Mouse (Mus musculus) inflammation-experienced regulatory T-cells (primary cell): ENCODE data around the gene Cfap52. TPM values are rescaled to one million over a fixed set of nuclear protein-coding genes. Genes with fewer than 3 reads are reported as not detected.

ENCODE experiments used
- polyA plus RNA-seq, 2 experiments: library from polyadenylated mRNA; unstranded; fragments of 100-300 nt; shearing (Covaris generic); gene quantifications; one replicate each; pipeline ENCODE4 v1.2.1; 2017

Cfap52 gene
- 1 to 10 TPM in 1 of 2 experiments, under 1 TPM in 1; 0.13 to 1.2 TPM for polyA plus RNA-seq

GRCm38 (mm10) chr11:67965242-67965883 is at the start of gene Cfap52:
Cfap52 (minus strand) TSS chr11:67965651.

GRCm38 (mm10) chr11:67965905-67966878 is 741 bp upstream of the Cfap52 start, which contains the start of gene Stx8:
Stx8 (plus strand) TSS chr11:67966193.

GRCm38 (mm10) chr11:67921827-67922754 is 43.4 kb downstream of the Cfap52 start, which contains the start of gene Usp43:
Usp43 (minus strand) TSS chr11:67922153.

Other genes starting within 250 kb of the Cfap52 start
- not detected for gene Glp2r, start 194.5 kb downstream of the Cfap52 start, polyA plus RNA-seq
- gene Gsg1l2, start 191.0 kb downstream of the Cfap52 start, polyA plus RNA-seq, result not detected
- 1 to 10 TPM in 1 of 2 experiments, not detected in 1; 1.5 TPM for gene Dhrs7c, start 167.5 kb downstream of the Cfap52 start, polyA plus RNA-seq
- under 1 TPM in 1 of 2 experiments, not detected in 1; 0.65 TPM for gene Usp43, start 43.5 kb downstream of the Cfap52 start, polyA plus RNA-seq
- 10 to 100 TPM; 59.0 to 70.9 TPM for gene Stx8, start 542 bp upstream of the Cfap52 start, polyA plus RNA-seq